Mouse (Mus musculus) c-Kit-positive CD71-positive TER-119-negative erythroid progenitor cells, embryonic 14.5 days (primary cell): ENCODE results near the gene Olfr1186.
"Not testable (repeated sequence)": the region's sequence is repeated elsewhere in the genome, so short reads cannot be mapped to it uniquely, and the experiment has no call there.

Experiments used
- DNase-seq: peaks from one replicate; pipeline ENCODE4 v3.0.0-alpha.2; 2013; ENCODE audit warnings: low read depth

The Olfr1186 gene

GRCm38 (mm10) chr2:88518251-88518650 is at the start of gene Olfr1186:
Gene Olfr1186 (plus strand): TSS chr2:88518551.
- DNase-seq = no peak

GRCm38 (mm10) chr2:88483298-88483697 is 35.1 kb upstream of the Olfr1186 start, which contains the start of gene Olfr1184:
Gene Olfr1184 (plus strand): TSS chr2:88483598.
- no peak for DNase-seq

DNA sequence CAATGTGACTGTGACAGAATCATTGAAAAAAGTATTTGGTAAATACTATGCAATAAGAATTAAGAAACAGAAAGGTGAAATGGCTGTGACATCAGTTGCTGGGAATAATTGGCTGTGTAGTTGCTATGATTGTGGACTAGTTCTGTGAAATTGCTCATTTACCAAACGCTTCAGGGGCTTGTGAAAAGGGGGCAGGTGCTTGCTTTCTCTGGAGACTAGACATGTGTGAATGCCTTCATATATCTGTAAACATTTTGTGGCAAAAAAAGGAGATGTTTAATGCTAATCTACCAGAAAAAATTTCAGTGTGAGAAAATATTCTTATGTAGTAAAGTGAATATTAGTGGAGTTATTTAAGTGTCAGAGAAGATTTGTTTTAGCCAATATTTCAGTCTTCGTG is 25.3 kb upstream of the Olfr1186 start, which contains the start of gene Olfr1185-ps1:
TSS of gene Olfr1185-ps1 (plus strand) at position 301 of the 400 bp plus-strand sequence.
- DNase-seq = no peak

DNA sequence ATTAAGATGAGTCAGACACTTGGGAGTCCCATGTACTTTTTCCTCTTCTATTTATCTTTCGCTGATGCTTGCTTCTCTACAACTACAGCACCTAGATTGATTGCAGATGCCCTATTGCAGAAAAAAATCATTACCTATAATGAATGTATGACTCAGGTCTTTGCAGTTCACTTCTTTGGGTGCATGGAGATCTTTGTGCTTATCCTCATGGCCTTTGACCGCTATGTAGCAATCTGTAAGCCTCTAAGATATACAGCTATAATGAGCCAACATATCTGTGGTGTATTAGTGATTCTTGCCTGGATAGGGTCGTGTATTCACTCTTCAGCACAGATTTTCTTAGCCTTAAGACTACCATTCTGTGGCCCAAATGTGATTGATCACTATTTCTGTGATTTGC is 7.4 kb downstream of the Olfr1186 start:
- DNase-seq = no peak

DNA sequence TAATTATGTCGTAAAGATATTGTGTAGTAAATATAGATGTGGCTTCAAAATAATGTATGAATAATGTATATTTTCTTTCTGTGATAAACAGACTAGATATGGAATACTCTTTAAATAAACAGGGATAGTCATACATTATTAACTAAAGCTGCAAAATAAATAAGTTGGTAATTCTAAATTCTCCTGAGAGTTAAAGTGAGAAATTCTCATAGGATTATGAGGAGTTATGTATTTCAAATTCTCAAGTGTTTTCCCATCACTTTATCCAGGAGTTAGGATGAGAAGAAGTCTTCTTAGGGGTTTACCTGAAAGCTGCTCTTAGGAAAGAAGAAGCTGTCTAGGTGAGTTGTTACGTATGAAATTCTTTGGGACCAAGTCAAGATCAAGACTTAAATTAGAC is 38.3 kb downstream of the Olfr1186 start, which contains the start of gene Olfr1188:
TSS of gene Olfr1188 (plus strand) at position 301 of the 400 bp plus-strand sequence.
- DNase-seq = no peak

GRCm38 (mm10) chr2:88572696-88573095 is 54.3 kb downstream of the Olfr1186 start:
- not testable (repeated sequence) for DNase-seq
